Comparison of ENCODE assay signal across 8 mouse cellular contexts in genomic region chr2:160365107-160365911, GRCm38 (mm10). TPM values are rescaled to one million over a fixed set of nuclear protein-coding genes. Genes with fewer than 3 reads are reported as not detected.
DNase-seq lines count a peak whose midpoint lies in the region; ATAC-seq and TF ChIP-seq lines count a peak whose summit lies in the region.

No protein-coding gene starts in this region.

- H3K4me3 ChIP-seq in lung, postnatal 0 days (ENCODE audit: low read depth, low read length), result peak overlapping the region; percentile 52
- peak overlapping the region; percentile 56 for H3K4me3 ChIP-seq in stomach, embryonic 14.5 days (ENCODE audit: low read depth, low read length)

- H3K4me1 ChIP-seq in lung, postnatal 0 days (ENCODE audit: insufficient read depth, low read depth, low read length), result peaks cover 3% of the 10 kb centered on the region; the same call in 1 of the 2 replicates
- 0 out of 2 replicates have a peak, but pooled peaks cover 4% of the 10 kb centered on the region for H3K4me1 ChIP-seq in stomach, embryonic 14.5 days (ENCODE audit: control insufficient read depth, insufficient read depth, low read length)

- peak overlapping the region; percentile 3; the same call in 1 of the 2 replicates for H3K9ac ChIP-seq in lung, postnatal 0 days (replicated peaks; ENCODE audit: low read depth)
- H3K9ac ChIP-seq in stomach, embryonic 14.5 days (replicated peaks; ENCODE audit: low read depth, low read length), result 0 out of 2 replicates have a peak overlapping the region, but pooled peaks have one; percentile 14

- no peak for TF ChIP-seq CTCF in lung, postnatal 0 days (IDR thresholded peaks at IDR 0.05)

- no peak for TF ChIP-seq EP300 in lung, postnatal 0 days (IDR thresholded peaks at IDR 0.05)

- no peak for ATAC-seq in lung, postnatal 0 days
- no peak for ATAC-seq in stomach, embryonic 14.5 days (ENCODE audit: insufficient number of reproducible peaks, insufficient read depth, low FRiP score, low read depth)
- ATAC-seq in frontal cortex, adult (ENCODE audit: low TSS enrichment), result no peak

- peak; percentile 80 for DNase-seq in ZHBTc4 (ENCODE audit: low read depth, low spot score)
- DNase-seq in embryo, embryonic 11 days, result peak; percentile 58
- DNase-seq in heart, adult 9 months (ENCODE audit: low spot score in 2 of 2), result peak; percentile 55 to 65
- peak; percentile 39 to 50 for DNase-seq in kidney, adult 8-10 months
- peak; percentile 25 for DNase-seq in lung, postnatal 0 days (ENCODE audit: low spot score)
- no peak for DNase-seq in Muller cell, postnatal 12 days (ENCODE audit: inconsistent ontology term)

- 2% methylated on average over 47 of the region's 50 CpGs for WGBS in lung, postnatal 0 days
- WGBS in stomach, embryonic 14.5 days, result 1% methylated on average over 50 of the region's 50 CpGs

- no peak overlapping the region for H3K27ac ChIP-seq in lung, postnatal 0 days (ENCODE audit: low read length)
- H3K27ac ChIP-seq in stomach, embryonic 14.5 days (ENCODE audit: low read length), result no peak overlapping the region

- no peaks in the 10 kb centered on the region for H3K9me3 ChIP-seq in lung, postnatal 0 days (ENCODE audit: low read length)
- no peaks in the 10 kb centered on the region for H3K9me3 ChIP-seq in stomach, embryonic 14.5 days (ENCODE audit: control insufficient read depth, low read depth, low read length)

- no peaks in the 10 kb centered on the region for H3K36me3 ChIP-seq in lung, postnatal 0 days (ENCODE audit: insufficient read depth, low read length)
- H3K36me3 ChIP-seq in stomach, embryonic 14.5 days (ENCODE audit: control insufficient read depth, insufficient read depth, low read length), result no peaks in the 10 kb centered on the region

- peak overlapping the region; percentile 95 for H3K4me2 ChIP-seq in lung, postnatal 0 days (replicated peaks; ENCODE audit: low read depth, low read length)
- H3K4me2 ChIP-seq in stomach, embryonic 14.5 days (replicated peaks; ENCODE audit: low read depth, low read length), result peak overlapping the region; percentile 94

- H3K27me3 ChIP-seq in lung, postnatal 0 days (replicated peaks; ENCODE audit: insufficient read depth, low read length), result peaks cover 65% of the 10 kb centered on the region
- peaks cover 36% of the 10 kb centered on the region for H3K27me3 ChIP-seq in stomach, embryonic 14.5 days (ENCODE audit: control insufficient read depth, insufficient read depth, low read length)

RNA-seq across cellular contexts. Expression of gene Mafb, which starts 1.6 kb away (rescaled TPM):
- 2.9 and 3.1 TPM in 2 replicates for polyA plus RNA-seq in lung, postnatal 0 days (2015; fragmentation: Nextera tagmentation; extraction: Ambion mirVana)
- 4.7 and 6.3 TPM in 2 replicates for polyA plus RNA-seq in stomach, embryonic 14.5 days (2014; fragmentation: Nextera tagmentation; extraction: Ambion mirVana)

RNA-seq across cellular contexts. Expression of gene Gm826, which starts 31.3 kb away (rescaled TPM):
- 0.29 and 0.53 TPM in 2 replicates for polyA plus RNA-seq in lung, postnatal 0 days (2015; fragmentation: Nextera tagmentation; extraction: Ambion mirVana)
- polyA plus RNA-seq in stomach, embryonic 14.5 days (2014; fragmentation: Nextera tagmentation; extraction: Ambion mirVana), result not detected in 2 replicates
